Mouse (Mus musculus) layer of hippocampus, postnatal 14 days (tissue): Measurements from ENCODE around the gene Stk11. TPM values are rescaled to one million over a fixed set of nuclear protein-coding genes. Genes with fewer than 3 reads are reported as not detected.

Experiments used
- DNase-seq, 2 experiments: peaks; one replicate each; pipeline ENCODE4 v3.0.0; 2021 to 2022; ENCODE audit warnings: low spot score in 2 of 2, mixed read lengths in 1 of 2
- total RNA-seq, 2 experiments: library from RNA; stranded (reverse); gene quantifications; 2 replicates each; pipeline ENCODE4 v1.2.3; 2021

The Stk11 gene
- total RNA-seq, 2 experiments from 2014 or later = 89.2 to 90.7 TPM

DNA sequence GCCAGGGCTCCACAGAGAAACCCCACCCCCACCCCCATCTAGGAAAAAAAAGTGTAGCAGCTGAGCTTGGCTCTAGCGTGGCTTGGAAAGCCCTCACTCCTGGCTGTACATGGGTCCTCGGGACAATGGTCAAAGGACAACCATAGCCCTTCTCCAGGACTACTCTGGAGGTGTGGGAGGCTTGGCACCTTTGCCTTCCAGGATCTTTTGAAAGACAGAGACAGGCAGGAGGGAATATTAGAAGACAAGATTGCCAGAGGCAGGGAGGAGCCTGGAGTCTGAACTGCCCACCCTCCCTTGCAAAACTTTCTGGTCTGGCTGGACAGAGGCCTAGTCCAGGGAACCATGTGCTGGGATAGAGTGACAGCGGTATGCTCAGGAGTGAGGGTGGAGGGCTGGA lies 20.9 kb upstream of the Stk11 start:
- DNase-seq = no peak

DNA sequence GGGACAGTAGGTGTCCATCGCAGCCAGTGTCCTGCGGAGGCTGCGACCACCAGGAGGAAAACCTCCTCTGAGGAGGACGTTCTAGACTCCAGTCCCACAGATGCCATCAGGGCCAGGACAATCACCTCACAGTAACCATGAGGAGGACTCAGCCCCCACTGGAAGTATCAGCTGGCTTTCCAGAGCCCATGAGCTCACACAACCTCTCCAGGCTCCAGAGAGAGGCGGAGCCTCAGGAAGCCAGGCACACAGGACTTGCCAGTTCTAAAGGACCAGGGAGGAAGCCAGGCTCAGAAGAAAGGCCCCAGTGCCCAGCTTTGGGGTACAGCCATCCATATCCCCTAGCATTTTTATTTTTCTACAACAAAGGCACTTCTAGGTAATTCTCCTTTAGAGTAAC lies 20.1 kb upstream of the Stk11 start:
- no peak for DNase-seq

DNA sequence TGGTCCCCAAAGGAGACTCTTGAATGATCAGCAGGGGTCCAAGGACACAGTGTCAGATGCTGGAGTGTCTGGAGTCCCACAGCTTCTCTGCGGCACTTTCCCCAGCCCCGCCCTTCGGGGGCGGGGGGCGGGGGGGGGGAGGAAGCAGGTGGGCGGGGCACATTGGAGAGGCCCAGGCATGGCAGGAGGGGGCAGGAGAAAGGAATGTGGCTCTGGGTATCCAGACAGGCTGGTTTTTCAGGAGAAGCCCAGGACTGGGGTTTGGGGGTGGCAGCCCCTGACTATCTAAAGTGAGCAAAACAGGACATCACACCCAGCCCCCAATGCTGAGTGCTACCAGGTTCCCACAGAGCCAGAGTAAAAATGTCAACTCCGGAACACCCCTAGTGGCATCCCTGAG lies 18.3 kb upstream of the Stk11 start:
- DNase-seq = no peak

DNA sequence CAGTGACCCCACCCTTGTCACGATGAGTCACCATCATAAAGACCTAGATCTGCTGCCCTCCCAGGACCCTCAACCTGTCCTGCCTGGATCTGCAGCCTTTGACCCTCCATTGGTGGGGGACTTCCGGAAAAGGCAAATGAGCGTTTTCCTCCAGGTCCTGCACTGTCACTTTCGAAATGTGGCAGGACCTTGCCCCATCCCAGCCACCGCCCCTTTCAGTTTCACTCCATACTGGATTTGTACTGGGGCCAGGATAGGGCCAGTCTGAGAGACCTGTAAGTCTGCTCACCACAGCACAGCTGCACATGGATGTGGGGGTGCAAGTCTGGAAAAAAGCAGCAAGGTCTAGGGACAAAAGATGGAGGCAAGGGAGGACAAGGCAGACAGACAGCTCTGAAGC lies 17.0 kb upstream of the Stk11 start:
- no peak for DNase-seq

DNA sequence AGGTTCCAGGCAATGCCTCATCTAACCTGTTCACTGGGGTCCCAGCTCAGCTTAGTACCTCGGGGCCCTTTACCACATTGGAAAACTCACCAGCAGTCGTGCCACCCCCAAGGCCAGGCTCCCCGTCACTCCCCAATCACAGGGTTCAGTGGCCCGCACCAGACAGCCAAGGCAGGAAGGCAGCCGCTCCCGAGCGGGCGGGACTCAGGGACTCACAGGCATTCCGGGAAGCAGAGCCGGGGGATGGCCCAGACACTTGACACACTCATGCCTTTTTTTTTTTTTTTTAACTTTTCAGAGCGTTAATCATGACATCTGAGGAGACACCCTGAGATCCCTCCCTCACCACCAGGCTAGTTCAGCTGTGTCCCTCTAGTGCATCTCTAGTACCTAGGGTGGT lies 14.6 kb upstream of the Stk11 start:
- DNase-seq = no peak

DNA sequence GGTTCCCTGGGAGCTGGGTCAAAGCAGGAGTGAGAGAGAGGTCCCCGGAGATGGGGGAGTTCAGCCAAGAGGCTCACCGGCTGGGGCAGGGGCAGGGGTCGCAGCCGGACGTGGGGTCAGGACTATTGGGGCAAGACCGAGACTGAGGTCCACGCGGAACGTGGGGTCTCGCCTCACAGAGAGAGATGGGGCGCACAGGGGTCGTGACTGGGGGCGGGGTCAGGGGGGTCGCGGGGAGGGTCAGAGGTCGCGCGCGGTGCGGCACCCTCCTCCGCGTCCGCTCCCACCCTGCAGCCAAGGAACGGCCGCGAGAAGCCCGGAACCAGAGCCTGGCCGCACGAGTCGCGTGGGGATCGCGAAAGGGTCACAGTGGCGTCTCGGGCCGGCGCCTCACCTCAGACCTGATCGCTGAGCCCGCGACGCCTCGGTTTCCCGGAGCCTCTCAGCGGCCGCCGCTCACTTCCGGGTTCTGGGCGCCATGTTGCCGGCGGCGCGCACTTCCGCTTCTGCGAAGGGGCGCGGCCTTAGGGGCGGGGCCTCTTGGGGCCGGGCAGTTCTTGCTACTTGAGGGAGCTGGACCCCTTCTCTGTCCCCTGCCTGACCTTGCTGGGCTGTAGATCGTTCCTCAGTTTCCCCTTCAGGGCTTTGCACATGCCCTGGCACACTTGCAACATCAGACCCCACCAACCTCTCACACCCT lies 13.2 kb upstream of the Stk11 start:
- peak; percentile 76 to 79 for DNase-seq

DNA sequence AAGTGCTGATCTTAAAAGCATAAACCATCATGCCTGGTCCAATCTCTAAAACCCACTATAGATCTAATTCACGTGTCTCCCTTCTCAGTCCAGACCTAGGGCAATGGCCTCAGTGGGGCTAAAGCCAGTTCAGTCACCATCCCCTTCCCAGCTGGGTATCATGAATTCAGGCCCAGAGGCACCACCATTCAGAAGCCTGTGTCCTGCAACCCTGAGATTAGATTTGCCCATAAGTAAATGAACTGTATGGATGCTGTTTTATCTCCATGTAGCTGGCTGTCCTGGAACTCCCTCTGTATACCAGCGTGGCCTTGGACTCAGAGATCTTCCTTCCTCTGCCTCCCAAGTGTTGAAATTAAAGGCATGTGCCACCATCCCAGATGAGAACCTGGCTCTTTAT lies 12.6 kb upstream of the Stk11 start:
- no peak for DNase-seq

DNA sequence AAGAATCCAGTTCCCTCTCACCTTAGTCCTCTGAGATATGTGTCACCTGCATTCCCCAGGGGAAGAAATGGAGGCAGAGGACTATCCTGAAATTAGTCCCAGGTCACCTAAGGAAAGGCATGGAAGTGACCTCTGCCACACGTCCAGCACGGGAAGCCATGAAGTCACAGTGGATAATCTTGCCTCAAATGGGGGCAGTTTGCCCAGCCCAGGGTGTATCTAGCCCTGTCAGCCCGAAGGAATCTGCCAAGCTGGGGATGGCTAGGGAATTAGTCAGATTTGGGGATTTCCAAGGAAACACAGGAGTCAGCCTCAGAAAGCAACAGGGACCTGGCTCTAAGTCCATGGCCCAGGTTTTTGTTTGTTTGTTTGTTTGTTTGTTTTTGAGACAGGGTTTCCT lies 11.4 kb upstream of the Stk11 start:
- no peak for DNase-seq

DNA sequence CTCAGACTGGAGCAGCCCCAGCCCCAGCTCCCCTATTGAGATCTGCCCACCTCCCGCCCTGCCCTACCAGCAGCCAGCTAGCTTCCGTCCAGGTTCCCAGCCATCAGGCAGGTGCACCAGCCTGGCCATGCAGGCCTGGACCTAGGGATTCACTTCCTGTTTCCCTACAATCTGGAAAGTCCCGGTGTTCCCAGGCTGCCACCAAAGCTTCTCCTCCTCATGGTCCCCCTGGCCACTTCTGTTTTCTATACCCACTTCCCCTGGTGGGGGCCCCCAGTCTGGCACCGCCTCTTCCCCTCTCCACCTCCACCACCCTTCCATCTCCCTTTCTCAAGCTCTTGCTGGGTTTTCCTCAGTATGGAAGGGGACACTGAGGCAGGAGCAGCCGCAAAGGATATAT lies 10.1 kb upstream of the Stk11 start, which contains the start of gene Sbno2:
Sbno2 (minus strand) TSS at position 112 of the 400 bp plus-strand sequence.
- DNase-seq = no peak

DNA sequence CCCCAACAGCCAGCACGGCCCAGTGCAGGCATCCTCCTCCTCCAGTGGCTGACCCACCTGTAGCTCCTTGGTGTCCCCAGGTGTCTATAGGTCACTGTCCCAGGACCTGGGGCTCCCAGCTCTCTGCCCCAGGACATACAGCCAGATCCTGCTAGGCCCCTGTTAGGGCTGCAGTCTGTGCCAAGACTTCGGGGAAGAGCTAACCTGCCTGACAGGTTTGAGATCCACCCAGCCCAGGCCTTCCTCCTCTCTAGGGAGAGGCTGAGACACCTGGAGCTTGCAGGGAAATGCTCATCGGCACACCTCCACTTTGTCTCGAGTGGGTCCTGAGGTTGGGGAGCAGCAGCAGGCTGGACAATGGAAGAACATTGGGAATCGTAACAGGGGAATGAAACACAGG lies 9.7 kb upstream of the Stk11 start:
- no peak for DNase-seq

DNA sequence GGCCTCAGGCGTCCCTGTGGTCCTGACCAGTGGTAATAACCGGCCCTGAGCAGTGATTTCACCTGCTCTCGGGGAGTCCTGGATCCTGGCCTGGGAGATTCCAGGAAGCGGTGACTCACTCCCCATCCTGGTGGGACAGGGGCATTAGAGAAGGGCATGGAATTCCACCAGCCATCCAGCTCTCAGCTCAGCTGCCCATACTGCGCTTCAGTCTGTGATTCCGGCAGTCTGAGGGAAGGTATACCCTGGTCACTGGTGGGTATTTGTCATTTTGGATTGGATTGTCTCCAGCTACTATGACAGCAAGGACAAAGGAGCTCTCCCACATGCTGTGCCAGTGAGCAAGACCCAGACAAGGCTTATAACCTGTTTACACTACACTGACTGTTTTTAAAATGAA lies 7.9 kb upstream of the Stk11 start:
- no peak for DNase-seq

DNA sequence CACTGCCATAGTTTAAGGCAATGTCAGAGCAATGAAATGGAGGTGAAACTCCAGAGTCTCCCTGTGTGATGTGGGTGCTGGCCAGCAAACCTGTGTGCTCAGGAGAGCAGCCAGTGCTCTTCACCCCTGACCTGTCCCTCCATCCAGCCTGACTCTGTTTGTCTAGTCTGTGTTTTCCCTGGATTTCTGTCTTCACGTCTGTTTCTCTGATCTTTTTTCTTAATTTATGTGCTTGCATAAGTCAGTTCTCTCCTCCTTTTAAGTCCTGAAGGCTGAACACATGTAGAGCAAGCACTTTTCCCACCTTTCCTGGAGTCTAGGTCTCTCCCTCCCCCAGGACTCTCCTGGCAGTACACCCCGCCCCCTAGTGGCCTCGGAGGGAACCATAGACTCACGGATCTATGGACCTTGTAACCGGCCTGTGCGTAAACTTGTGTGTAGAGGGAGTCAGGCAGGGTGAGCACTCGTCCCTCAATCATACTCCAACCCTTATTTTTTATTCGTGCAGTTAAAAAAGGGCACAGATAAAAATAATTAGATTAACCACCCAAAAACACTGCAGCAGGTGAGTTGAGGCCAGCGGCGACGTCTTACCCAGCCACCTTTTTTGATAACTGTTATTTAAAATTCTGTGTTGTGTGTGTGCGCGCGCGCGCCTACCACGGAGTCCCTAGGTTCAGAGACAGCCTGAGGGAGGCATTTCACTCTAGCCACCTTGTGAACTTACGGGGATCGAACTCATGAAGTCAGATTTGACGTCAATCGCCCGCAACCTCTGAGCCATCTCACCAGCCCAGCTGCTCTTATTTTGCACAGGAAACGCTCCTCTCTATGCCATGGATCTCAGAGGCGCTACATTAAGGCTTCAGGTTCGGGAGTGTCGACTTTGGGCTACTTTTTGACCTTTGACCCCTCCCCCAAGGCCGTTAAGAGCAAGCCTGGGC lies 990 bp upstream of the Stk11 start:
- peak; percentile 82 to 90 for DNase-seq

DNA sequence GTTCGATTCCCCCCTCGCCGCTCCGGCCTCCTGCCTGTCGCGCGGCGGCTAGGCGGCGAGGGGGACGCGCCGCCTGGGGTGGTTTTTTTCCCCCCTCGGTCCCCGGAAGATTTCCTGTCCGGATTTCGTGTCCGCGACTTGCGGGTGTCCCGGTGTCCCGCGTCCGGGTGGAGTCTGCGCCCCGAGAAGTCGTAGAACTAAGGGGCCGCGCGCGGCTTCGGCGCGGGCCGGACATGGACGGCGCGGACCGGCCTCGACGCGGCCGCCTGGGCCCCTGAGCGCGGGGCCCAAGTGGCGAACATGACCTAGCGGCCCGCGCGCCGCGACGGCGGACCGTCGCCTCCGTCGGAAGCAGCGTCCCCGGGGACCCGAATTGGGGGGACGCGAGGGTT lies 337 bp downstream of the Stk11 start:
- no peak for DNase-seq

DNA sequence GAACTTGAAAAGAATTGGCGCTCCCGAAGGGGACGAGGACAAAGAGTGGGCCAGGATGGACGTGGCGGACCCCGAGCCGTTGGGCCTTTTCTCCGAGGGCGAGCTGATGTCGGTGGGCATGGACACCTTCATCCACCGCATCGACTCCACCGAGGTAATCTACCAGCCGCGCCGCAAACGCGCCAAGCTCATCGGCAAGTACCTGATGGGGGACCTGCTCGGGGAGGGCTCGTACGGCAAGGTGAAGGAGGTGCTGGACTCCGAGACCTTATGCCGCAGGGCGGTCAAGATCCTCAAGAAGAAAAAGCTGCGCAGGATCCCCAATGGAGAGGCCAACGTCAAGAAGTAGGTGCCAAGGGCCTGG lies 942 bp downstream of the Stk11 start:
- no peak for DNase-seq

DNA sequence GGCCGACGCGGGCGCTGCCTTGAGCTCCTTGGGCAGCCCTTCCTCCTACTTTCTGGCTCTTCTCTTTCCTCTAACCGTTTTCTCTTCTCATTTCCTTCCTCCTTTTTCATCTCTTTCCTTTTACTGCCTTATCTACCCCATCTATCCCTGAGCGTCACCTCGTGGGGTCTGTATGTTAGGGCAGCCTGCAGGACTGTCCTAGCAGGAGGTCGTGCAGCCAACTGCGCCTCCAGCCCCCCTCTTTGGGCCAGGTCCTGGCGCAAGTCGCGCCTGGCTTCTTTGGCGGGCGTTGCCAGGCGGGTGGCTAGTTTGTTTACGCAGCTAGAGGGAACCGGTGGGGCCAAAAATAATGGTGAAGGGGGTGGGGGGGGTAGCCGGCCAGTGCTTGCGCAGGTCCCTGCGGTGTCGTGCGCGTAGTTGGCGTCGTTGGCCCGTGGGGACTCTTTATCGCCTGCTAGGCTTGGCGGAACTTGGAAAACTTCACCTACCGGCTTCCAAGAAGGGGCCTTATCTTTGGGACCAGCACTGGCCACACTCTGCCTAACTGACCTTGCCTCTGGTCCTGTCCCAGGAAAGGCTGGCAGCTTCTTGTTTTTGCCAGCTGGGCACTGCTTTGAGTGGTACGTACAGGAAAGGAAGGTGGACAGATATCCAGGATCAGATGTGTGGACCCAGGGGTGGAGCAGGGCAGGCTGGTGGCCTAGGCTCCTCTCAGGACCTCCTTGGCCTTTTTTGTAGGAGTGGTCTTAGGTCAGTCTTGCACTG lies 1.5 kb downstream of the Stk11 start:
- DNase-seq = no peak

DNA sequence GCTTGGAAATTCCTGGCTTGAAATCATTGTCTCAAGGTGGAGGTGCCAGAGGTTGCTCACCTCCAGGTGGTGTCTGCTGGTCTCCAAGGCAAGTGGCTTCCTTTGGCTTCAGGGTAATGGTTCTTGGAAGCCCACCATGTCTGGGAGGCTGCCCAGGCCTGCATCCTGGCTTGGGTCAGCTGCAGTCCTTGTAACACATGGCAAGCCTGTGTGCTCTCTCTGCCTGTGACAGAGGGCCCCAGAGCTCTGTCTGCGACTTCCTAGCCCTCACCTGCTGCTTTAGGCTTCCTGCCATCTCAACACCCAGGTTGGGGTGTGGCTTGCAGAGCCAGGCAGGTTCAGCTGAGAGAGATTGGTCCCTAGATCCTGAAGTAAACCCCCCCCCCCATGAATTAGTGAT lies 2.1 kb downstream of the Stk11 start:
- no peak for DNase-seq

DNA sequence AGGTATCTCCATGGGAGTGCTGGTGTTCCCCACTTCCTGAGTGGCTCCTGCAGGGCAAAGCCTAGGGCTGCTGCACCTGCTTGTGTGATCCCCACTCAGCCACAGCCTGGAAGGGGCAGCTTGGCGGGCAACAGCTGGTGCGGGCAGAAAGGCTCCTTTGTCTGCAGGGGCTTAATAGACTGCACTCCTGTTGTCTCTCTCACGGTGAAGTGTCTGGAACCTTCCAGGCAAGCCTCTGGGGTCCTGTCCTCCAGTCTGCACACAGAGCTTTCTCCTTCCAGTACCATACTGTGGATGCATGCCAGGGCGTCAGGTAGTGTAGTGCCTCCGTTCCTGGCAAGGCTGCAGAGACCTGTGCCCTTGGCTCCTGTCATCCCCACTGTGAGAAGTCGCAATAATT lies 2.9 kb downstream of the Stk11 start:
- no peak for DNase-seq

DNA sequence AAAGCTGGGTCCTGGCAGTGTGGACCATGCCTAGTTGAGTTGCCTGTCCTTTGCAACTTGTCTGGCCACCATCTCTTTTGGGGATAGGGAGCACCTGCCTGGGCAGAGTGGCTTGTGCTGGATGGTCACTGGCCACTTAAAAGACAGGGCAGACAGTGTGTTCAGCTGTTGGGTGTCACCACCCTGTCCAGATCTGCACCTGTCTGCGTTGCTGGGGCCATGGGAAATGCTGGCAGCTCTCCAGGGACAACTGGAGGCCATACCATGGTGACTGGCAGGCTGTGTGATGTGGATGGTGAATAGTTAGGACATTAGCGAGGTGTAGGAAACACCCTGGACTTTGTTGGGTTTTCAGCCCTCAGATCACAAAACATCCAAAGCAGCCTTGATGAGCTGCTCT lies 4.5 kb downstream of the Stk11 start:
- DNase-seq = no peak

DNA sequence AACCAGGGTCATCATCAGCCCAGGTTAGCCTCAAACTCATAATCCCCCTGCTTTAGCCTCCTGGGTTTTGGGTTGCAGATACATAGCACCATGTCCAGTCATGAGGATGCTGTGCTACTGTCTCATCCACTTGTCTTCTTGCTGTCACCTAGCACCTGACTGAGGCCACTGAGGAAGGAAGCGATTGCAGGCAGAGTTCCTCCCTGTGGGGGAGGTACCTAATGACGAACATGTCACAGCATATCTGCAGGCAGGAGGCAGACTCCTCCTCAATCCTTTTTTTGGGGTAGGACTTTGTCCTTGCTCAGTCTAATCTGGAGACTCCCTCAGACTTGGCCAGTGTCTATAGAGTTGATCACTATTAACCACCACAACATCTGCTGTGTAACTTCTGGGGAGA lies 6.0 kb downstream of the Stk11 start:
- DNase-seq = no peak

DNA sequence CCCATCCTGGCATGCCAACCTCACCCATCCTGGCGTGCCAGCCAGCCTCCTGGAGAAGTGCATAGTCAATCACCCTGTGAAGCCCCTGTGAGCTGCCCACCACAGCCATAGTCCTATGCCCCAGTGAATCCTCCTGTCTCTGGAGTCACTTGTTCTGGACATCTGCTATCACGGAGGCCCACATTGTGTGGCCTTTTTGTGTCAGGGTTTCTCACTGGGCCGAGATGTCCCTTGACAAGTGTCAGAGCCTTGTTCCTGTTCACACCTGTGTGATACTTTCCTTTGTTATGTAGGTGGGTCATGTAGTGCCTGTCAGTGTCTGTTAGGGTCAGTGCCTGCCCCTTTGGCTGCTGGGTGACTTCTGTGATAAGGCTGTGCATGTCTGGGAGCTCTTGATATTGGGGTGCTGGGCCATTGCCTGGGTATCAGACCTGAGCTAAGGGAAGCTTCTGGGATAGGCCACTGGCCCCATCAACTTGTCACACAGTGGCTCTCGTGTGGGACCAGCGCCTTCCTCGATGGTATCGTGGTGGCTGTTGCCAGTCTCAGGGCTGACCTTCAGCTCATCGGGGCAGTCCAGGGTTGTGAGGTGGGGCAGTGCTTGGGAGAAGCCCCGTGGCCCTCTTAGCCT lies 8.4 kb downstream of the Stk11 start:
- DNase-seq = no peak

DNA sequence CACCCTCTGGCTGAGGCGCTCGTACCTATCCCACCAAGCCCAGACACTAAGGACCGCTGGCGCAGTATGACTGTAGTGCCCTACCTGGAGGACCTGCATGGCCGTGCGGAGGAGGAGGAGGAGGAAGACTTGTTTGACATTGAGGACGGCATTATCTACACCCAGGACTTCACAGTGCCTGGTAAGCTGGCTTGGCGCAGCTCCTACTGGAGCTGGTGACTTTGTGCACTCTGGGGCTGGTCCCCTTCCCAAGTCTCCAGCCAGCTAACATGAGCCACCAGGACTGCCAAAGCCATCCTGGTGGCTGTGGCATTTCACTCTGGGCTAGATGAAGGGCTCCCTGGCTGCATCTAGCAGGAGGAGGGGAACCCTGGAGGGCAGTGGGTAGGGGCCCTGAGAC lies 12.3 kb downstream of the Stk11 start:
- no peak for DNase-seq
